Mouse (Mus musculus): ENCODE data around the gene Ciz1. TPM values are rescaled to one million over a fixed set of nuclear protein-coding genes. Genes with fewer than 3 reads are reported as not detected.

Gene Ciz1
- polyA plus RNA-seq, 2 experiments from 2014 or later: 38.8 to 51.6 TPM

GRCm38 (mm10) chr2:32381141-32381774, 29.1 kb downstream of the Ciz1 start:
- ATAC-seq: no peak

- peak; percentile 92 for ATAC-seq
Measured at GRCm38 (mm10) chr2:32381775-32382223, 29.7 kb downstream of the Ciz1 start, which contains the start of gene 1110008P14Rik. Gene 1110008P14Rik, minus strand, starts transcription at chr2:32381938.

GRCm38 (mm10) chr2:32382689-32383088, 30.6 kb downstream of the Ciz1 start:
- no peak for ATAC-seq

- ATAC-seq: no peak
Measured at GRCm38 (mm10) chr2:32387706-32388490, 35.8 kb downstream of the Ciz1 start, which contains the start of gene Lcn2. Gene Lcn2, minus strand, starts transcription at chr2:32388252.

- ATAC-seq: no peak
Measured at GRCm38 (mm10) chr2:32389157-32389556, 37.0 kb downstream of the Ciz1 start.

GRCm38 (mm10) chr2:32390871-32391270, 38.7 kb downstream of the Ciz1 start:
- no peak for ATAC-seq

- ATAC-seq: no peak
Measured at GRCm38 (mm10) chr2:32392063-32392462, 39.9 kb downstream of the Ciz1 start.

- no peak for ATAC-seq
Measured at GRCm38 (mm10) chr2:32394973-32395372, 42.8 kb downstream of the Ciz1 start.

GRCm38 (mm10) chr2:32395484-32395945, 43.4 kb downstream of the Ciz1 start, which contains the start of gene Ptges2:
Gene Ptges2, plus strand, starts transcription at chr2:32395896.
- ATAC-seq: peak; percentile 67

GRCm38 (mm10) chr2:32395946-32396621, 44.0 kb downstream of the Ciz1 start:
- peak; percentile 90 for ATAC-seq

GRCm38 (mm10) chr2:32396695-32397094, 44.6 kb downstream of the Ciz1 start:
- ATAC-seq: no peak

GRCm38 (mm10) chr2:32404663-32405062, 52.5 kb downstream of the Ciz1 start:
- ATAC-seq: peak; percentile 78

- ATAC-seq: no peak
Measured at GRCm38 (mm10) chr2:32407144-32407824, 55.2 kb downstream of the Ciz1 start.

- no peak for ATAC-seq
Measured at GRCm38 (mm10) chr2:32408429-32409424, 56.6 kb downstream of the Ciz1 start.

- ATAC-seq: no peak
Measured at GRCm38 (mm10) chr2:32411407-32411806, 59.3 kb downstream of the Ciz1 start.

- ATAC-seq: no peak
Measured at GRCm38 (mm10) chr2:32412742-32413531, 60.8 kb downstream of the Ciz1 start.

GRCm38 (mm10) chr2:32413936-32414335, 61.8 kb downstream of the Ciz1 start:
- ATAC-seq: no peak

- no peak for ATAC-seq
Measured at GRCm38 (mm10) chr2:32415801-32416200, 63.7 kb downstream of the Ciz1 start.

- ATAC-seq: no peak
Measured at GRCm38 (mm10) chr2:32416556-32416955, 64.4 kb downstream of the Ciz1 start.

- no peak for ATAC-seq
Measured at GRCm38 (mm10) chr2:32417486-32417885, 65.4 kb downstream of the Ciz1 start.
